ENCODE assay signal across 10 mouse cellular contexts in the genomic region with DNA sequence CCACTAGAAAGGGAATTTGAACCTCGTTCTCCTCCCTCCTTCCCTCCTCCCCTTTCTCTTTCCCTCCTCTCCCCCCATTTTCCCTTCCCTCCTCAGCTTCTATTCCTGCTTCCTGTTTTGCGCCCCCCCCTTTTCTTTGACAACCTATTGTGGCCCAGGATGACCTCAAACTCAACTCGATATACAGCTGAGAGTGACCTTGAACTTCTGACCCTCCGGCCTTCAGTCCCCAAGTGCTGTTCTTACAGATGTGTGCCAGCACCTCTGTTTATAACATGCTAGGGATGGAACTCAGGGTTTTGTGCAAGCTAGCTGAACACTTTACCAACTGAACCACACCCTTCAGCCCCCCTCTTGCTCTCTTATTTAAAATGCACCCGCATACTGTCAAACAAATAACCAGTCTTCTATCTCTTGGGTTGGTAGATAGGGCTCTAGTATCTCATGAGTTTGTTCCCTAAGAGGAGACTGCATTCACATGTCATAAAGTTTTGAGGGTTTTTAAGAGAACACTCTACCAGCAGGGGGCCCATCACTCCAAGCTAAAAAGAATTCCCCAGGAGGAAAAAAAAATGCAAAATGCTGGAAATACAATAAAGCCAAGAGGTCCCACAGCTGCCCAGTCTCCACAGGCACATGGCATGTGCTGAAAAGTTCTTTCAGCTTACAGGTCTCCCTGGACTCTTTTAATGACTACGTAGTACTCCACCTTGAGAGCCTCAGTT. TPM values are rescaled to one million over a fixed set of nuclear protein-coding genes. Genes with fewer than 3 reads are reported as not detected.
DNase-seq lines count a peak whose midpoint lies in the region; ATAC-seq and TF ChIP-seq lines count a peak whose summit lies in the region.
"Had no signal": no experiment of that assay in that cellular context is flagged by ENCODE, and none has a peak within 500 bp of the region (broad histone marks: within the 10 kb centered on the region; RNA-seq: fewer than 3 reads in every experiment).

No protein-coding gene starts in this region.

- H3K4me1 ChIP-seq in lung, embryonic 14.5 days (ENCODE audit: insufficient read depth): no peaks in the 10 kb centered on the region
- H3K4me1 ChIP-seq in lung, adult 2 months (ENCODE audit: control insufficient read depth, insufficient read depth, low read length): no peaks in the 10 kb centered on the region
- H3K4me1 ChIP-seq in limb, embryonic 14.5 days (ENCODE audit: control insufficient read depth, insufficient read depth, low read length): peaks cover 6% of the 10 kb centered on the region; the same call in 1 of the 2 replicates
- no peaks in the 10 kb centered on the region for H3K4me1 ChIP-seq in hindbrain, embryonic 12.5 days

- TF ChIP-seq POLR2A in lung, adult 2 months (IDR thresholded peaks at IDR 0.05; ENCODE audit: borderline replicate concordance, extremely low read depth, low read depth, low read length): no peak
- no peak for TF ChIP-seq POLR2A in limb, embryonic 14.5 days (IDR thresholded peaks at IDR 0.05; ENCODE audit: borderline replicate concordance, extremely low read depth, insufficient read depth, insufficient read length)

- no peak overlapping the region for H3K27ac ChIP-seq in gastrocnemius, adult 2 months
- H3K27ac ChIP-seq in lung, embryonic 14.5 days (ENCODE audit: low read depth): no peak overlapping the region
- no peak overlapping the region for H3K27ac ChIP-seq in limb, embryonic 14.5 days (replicated peaks; ENCODE audit: low read depth, low read length)
- no peak overlapping the region for H3K27ac ChIP-seq in hindbrain, embryonic 12.5 days

- no peak overlapping the region for H3K4me2 ChIP-seq in lung, embryonic 14.5 days
- no peak overlapping the region for H3K4me2 ChIP-seq in limb, embryonic 14.5 days (replicated peaks; ENCODE audit: low read depth, low read length, severe bottlenecking)
- H3K4me2 ChIP-seq in hindbrain, embryonic 12.5 days (replicated peaks): no peak overlapping the region

- H3K36me3 ChIP-seq in lung, embryonic 14.5 days (ENCODE audit: insufficient read depth): no peaks in the 10 kb centered on the region
- no peaks in the 10 kb centered on the region for H3K36me3 ChIP-seq in limb, embryonic 14.5 days (ENCODE audit: control insufficient read depth, insufficient read depth, low read length)
- no peaks in the 10 kb centered on the region for H3K36me3 ChIP-seq in hindbrain, embryonic 12.5 days
- H3K36me3 ChIP-seq: G1E had no signal

- WGBS in lung, embryonic 14.5 days: 67% methylated on average over 6 of the region's 6 CpGs
- 67% methylated on average over 6 of the region's 6 CpGs for WGBS in lung, adult 2 months
- WGBS in limb, embryonic 14.5 days: 79% methylated on average over 6 of the region's 6 CpGs
- 85% methylated on average over 6 of the region's 6 CpGs for WGBS in hindbrain, embryonic 12.5 days

- H3K27me3 ChIP-seq in lung, embryonic 14.5 days (ENCODE audit: insufficient read depth, low read length): no peaks in the 10 kb centered on the region
- H3K27me3 ChIP-seq in limb, embryonic 14.5 days (ENCODE audit: control insufficient read depth, insufficient read depth, low read length): no peaks in the 10 kb centered on the region
- no peaks in the 10 kb centered on the region for H3K27me3 ChIP-seq in hindbrain, embryonic 12.5 days

- DNase-seq in gastrocnemius, adult 2 months: peak; percentile 28
- no peak for DNase-seq in gastrocnemius, postnatal 36 days
- DNase-seq in lung, embryonic 14.5 days: peak; percentile 87
- DNase-seq in lung, adult 2 months: no peak
- peak; percentile 64 for DNase-seq in adrenal gland, postnatal 14 days
- DNase-seq in limb, embryonic 14.5 days (ENCODE audit: low spot score): peak; percentile 61
- no peak for DNase-seq in frontal cortex, postnatal 25 days (ENCODE audit: low spot score in 2 of 2)
- DNase-seq: cerebellum, postnatal 25 days had no signal

- TF ChIP-seq CTCF in gastrocnemius, adult 2 months (IDR thresholded peaks at IDR 0.05): peak; percentile 59
- peak; percentile 61 for TF ChIP-seq CTCF in lung, embryonic 14.5 days (IDR thresholded peaks at IDR 0.05; ENCODE audit: low read depth)
- no peak for TF ChIP-seq CTCF in lung, adult 2 months (IDR thresholded peaks at IDR 0.05; ENCODE audit: insufficient read depth, low read length)

- H3K4me3 ChIP-seq in gastrocnemius, adult 2 months: no peak overlapping the region
- no peak overlapping the region for H3K4me3 ChIP-seq in lung, embryonic 14.5 days (ENCODE audit: low read depth, low read length)
- H3K4me3 ChIP-seq in lung, adult 2 months (replicated peaks; ENCODE audit: extremely low read depth, low read depth, low read length): no peak overlapping the region
- H3K4me3 ChIP-seq in limb, embryonic 14.5 days (replicated peaks; ENCODE audit: low read length): no peak overlapping the region
- no peak overlapping the region for H3K4me3 ChIP-seq in hindbrain, embryonic 12.5 days

- no peak overlapping the region for H3K9ac ChIP-seq in lung, embryonic 14.5 days
- no peak overlapping the region for H3K9ac ChIP-seq in limb, embryonic 14.5 days (ENCODE audit: low read depth, low read length, severe bottlenecking)
- H3K9ac ChIP-seq in hindbrain, embryonic 12.5 days: no peak overlapping the region

- no peaks in the 10 kb centered on the region for H3K9me3 ChIP-seq in lung, embryonic 14.5 days (ENCODE audit: low read depth, low read length)
- no peaks in the 10 kb centered on the region for H3K9me3 ChIP-seq in limb, embryonic 14.5 days (ENCODE audit: control insufficient read depth, low read length)
- no peaks in the 10 kb centered on the region for H3K9me3 ChIP-seq in hindbrain, embryonic 12.5 days (replicated peaks)
- H3K9me3 ChIP-seq: G1E had no signal

- intact Hi-C loops in gastrocnemius, adult 2 months (cut with DNase I): loop anchor here (2.0 to 10.0 kb wide), 3 partner anchors 73 to 227 kb away; no protein-coding TSS in a partner anchor
- intact Hi-C loops in gastrocnemius, postnatal 36 days (cut with DNase I): loop anchor here (5.0 kb wide), 1 partner anchor 226 kb away; no protein-coding TSS in a partner anchor

- no peak for ATAC-seq in lung, embryonic 14.5 days (ENCODE audit: insufficient read depth)
- ATAC-seq in limb, embryonic 14.5 days (ENCODE audit: low FRiP score, low read depth): no peak
- ATAC-seq in hindbrain, embryonic 12.5 days (ENCODE audit: low FRiP score): no peak

RNA-seq across cellular contexts. Expression of gene Nxnl2, which starts 20.8 kb away (rescaled TPM):
- total RNA-seq in gastrocnemius, adult 2 months (2021): under 1 TPM in 1 of 2 experiments, not detected in 1; 0.23 TPM
- under 1 TPM; 0.17 to 0.31 TPM for total RNA-seq in gastrocnemius, postnatal 36 days (2021)
- polyA plus RNA-seq in lung, embryonic 14.5 days (2014; fragmentation: Nextera tagmentation; extraction: Ambion mirVana): 0.72 and 2.4 TPM in 2 replicates
- 0.79 and 1.0 TPM in 2 replicates for polyA plus RNA-seq in lung, adult 2 months (2012; rRNA removed)
- total RNA-seq in adrenal gland, postnatal 14 days (2021): 0.56 and 0.64 TPM in 2 replicates
- 7.6 and 7.8 TPM in 2 replicates for polyA plus RNA-seq in limb, embryonic 14.5 days (2012; rRNA removed)
- polyA plus RNA-seq in limb, embryonic 14.5 days (2014; fragmentation: Nextera tagmentation; extraction: Ambion mirVana): 5.2 and 7.3 TPM in 2 replicates
- polyA plus RNA-seq in hindbrain, embryonic 12.5 days (2016; fragmentation: Nextera tagmentation; extraction: Ambion mirVana): 2.0 and 2.5 TPM in 2 replicates
- polyA plus RNA-seq: G1E had no signal

Comparison
In these comparisons a context has a peak if more than half of its experiments do, and no peak if none do; other contexts are left out.
1. DNase-seq: peak in gastrocnemius, adult 2 months (single experiment), lung, embryonic 14.5 days (single experiment), adrenal gland, postnatal 14 days (single experiment) and limb, embryonic 14.5 days (single experiment); none in gastrocnemius, postnatal 36 days (0 of 2), lung, adult 2 months (single experiment) and frontal cortex, postnatal 25 days (0 of 2).